Mouse (Mus musculus) lung, embryonic 15.5 days (tissue): ENCODE data around the gene Prl2c1. TPM values are rescaled to one million over a fixed set of nuclear protein-coding genes. Genes with fewer than 3 reads are reported as not detected.
"Not testable (repeated sequence)": the region's sequence is repeated elsewhere in the genome, so short reads cannot be mapped to it uniquely, and the experiment has no call there.

Experiments
- ATAC-seq: fragments of 200-750 bp; cut with Nextera tagmentation; 2 replicates; pipeline ENCODE4 v1.8.0; 2017; ENCODE audit warnings: moderate number of reproducible peaks, borderline replicate concordance; ENCODE audit not compliant: low FRiP score, low TSS enrichment; ENCODE audit errors: extremely low read depth
- H3K27ac ChIP-seq: fragments of 300-500 bp; sonication (generic); 2 replicates; pipeline ENCODE4 v1.5.1; 2015; ENCODE audit warnings: moderate library complexity, mild to moderate bottlenecking, inconsistent platforms
- H3K27me3 ChIP-seq: fragments of 300-500 bp; sonication (generic); 2 replicates; pipeline ENCODE4 v1.6.1; 2015; ENCODE audit warnings: inconsistent platforms
- H3K36me3 ChIP-seq: fragments of 300-500 bp; sonication (generic); 2 replicates; pipeline ENCODE4 v1.6.1; 2015; ENCODE audit warnings: inconsistent platforms
- H3K4me1 ChIP-seq: fragments of 300-500 bp; sonication (generic); 2 replicates; pipeline ENCODE4 v1.6.1; 2015; ENCODE audit warnings: inconsistent platforms
- H3K4me2 ChIP-seq: fragments of 300-500 bp; sonication (generic); 2 replicates; pipeline ENCODE4 v1.6.1; 2015; ENCODE audit warnings: inconsistent platforms, mild to moderate bottlenecking, moderate library complexity
- H3K4me3 ChIP-seq: fragments of 300-500 bp; sonication (generic); 2 replicates; pipeline ENCODE4 v1.5.1; 2015; ENCODE audit warnings: mild to moderate bottlenecking, inconsistent platforms
- H3K9ac ChIP-seq: fragments of 300-500 bp; sonication (generic); 2 replicates; pipeline ENCODE4 v1.6.1; 2015; ENCODE audit warnings: inconsistent platforms
- H3K9me3 ChIP-seq: fragments of 300-500 bp; sonication (generic); 2 replicates; pipeline ENCODE4 v1.6.1; 2016; ENCODE audit warnings: inconsistent platforms
- WGBS: fragments of 180-500 bp; shearing (Covaris S2); methylation state at CpG from one replicate; pipeline ENCODE4 v1.1.7; 2015; 5-methylcytosine and 5-hydroxymethylcytosine counted together
- polyA plus RNA-seq: library from polyadenylated mRNA; unstranded; fragments of >200 nt; fragmentation: Nextera tagmentation; extraction: Ambion mirVana; gene quantifications from 2 replicates; pipeline ENCODE4 v1.2.1, GENCODE M21; 2015

Gene Prl2c1
- not detected in 2 replicates for polyA plus RNA-seq

DNA sequence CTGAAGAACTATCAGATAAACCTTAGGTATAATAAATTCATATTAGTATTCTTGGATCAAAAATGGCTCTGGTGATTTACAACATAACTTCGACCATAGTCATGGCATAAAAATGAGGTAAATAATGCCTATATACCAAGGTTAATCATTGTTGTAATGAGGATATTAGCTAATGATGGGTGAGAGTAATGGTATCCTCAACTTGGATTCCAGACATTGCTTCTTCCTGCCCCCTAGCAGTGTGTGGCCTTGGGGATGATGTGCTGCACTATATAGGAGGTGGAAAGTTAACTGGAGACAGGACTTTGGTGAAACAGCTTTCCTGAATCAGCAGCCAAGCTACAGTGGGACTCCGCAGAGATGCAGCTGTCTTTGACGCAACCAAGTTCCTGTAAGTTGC is at the start of gene Prl2c1:
Gene Prl2c1, plus strand, starts transcription at position 301 of the 400 bp plus-strand sequence.
- WGBS = 84% methylated on average over 3 of the region's 3 CpGs
- no peak within 1 kb of the TSS for H3K27ac ChIP-seq

DNA sequence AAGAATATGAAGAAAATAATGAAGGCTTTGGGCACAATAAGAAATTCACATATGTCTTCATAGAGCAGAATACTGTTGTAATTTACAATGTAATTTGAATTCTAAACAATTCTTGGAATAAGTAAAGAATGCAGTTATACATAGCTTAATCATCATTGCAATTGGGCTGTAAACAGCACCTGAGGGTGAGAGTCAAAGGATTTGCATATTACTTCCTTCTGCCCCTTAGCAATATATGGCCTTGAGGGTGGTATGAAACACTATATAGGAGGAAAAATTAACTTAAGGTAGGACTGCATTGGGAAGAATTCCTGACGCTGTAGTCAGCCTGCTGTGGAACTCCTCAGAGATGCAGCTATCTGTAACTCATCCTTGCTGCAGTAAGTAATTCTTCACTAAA is 47.8 kb upstream of the Prl2c1 start, which contains the start of gene Prl2a1:
Gene Prl2a1, plus strand, starts transcription at position 301 of the 400 bp plus-strand sequence.
- no peak within 1 kb of the TSS for H3K4me3 ChIP-seq
- no peak for ATAC-seq
- H3K27ac ChIP-seq = no peak within 1 kb of the TSS
- no peaks in the 10 kb centered on the region for H3K36me3 ChIP-seq
- H3K4me2 ChIP-seq = no peak within 1 kb of the TSS
- H3K9ac ChIP-seq = no peak within 1 kb of the TSS
- H3K4me1 ChIP-seq = no peaks in the 10 kb centered on the region
- 75% methylated on average over 1 of the region's 1 CpGs for whole genome bisulfite sequencing
- H3K27me3 ChIP-seq = no peaks in the 10 kb centered on the region
- no peaks in the 10 kb centered on the region for H3K9me3 ChIP-seq

More for the DNA sequence above, at the start of gene Prl2c1:
- no peak for ATAC-seq
- H3K9ac ChIP-seq = no peak within 1 kb of the TSS
- H3K36me3 ChIP-seq = no peaks in the 10 kb centered on the region
- no peaks in the 10 kb centered on the region for H3K27me3 ChIP-seq
- H3K4me1 ChIP-seq = no peaks in the 10 kb centered on the region
- no peak within 1 kb of the TSS for H3K4me2 ChIP-seq
- no peak within 1 kb of the TSS for H3K4me3 ChIP-seq
- H3K9me3 ChIP-seq = no peaks in the 10 kb centered on the region

DNA sequence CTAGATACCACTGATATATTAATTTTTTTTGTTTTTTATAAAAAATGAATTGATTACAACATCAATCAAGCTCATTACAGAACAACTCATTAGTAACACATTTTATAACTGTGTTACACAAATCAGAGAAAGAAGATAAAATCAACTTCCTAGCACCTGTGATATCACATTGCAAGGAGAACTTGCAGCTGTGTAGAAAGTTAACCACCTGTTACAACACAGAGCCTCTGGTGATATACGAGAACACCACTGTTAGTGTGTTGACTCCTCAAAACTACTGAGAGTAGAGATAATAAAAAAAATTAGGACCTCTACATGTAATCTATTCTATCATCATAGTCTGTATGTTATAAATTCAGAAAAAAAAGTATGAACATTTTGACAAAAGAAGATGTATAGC is 46.4 kb upstream of the Prl2c1 start:
- no peak for ATAC-seq
- Histone ChIP-seq H3K36me3 (no peaks in the 10 kb centered on the region), H3K4me2 (no peak overlapping the region), H3K9me3 (no peaks in the 10 kb centered on the region), H3K9ac (no peak overlapping the region), H3K4me3 (no peak overlapping the region), H3K27me3 (no peaks in the 10 kb centered on the region), H3K4me1 (no peaks in the 10 kb centered on the region), H3K27ac (no peak overlapping the region)
- WGBS = 71% methylated on average over 1 of the region's 1 CpGs

- H3K4me3 ChIP-seq, H3K4me1 ChIP-seq, H3K27me3 ChIP-seq, H3K4me2 ChIP-seq, H3K9me3 ChIP-seq, ATAC-seq, H3K36me3 ChIP-seq, H3K9ac ChIP-seq, H3K27ac ChIP-seq: not testable (repeated sequence)
- WGBS = 84% methylated on average over 2 of the region's 2 CpGs
These were observed 55.1 kb downstream of the Prl2c1 start for GRCm38 (mm10) chr13:27904236-27904635.

Other genes starting within 250 kb of the Prl2c1 start
- gene Prl7b1, start 238.8 kb upstream of the Prl2c1 start, polyA plus RNA-seq = not detected in 2 replicates
- gene Prl7a1, start 206.8 kb upstream of the Prl2c1 start, polyA plus RNA-seq = not detected in 2 replicates
- not detected in 2 replicates for gene Prl7a2, start 181.3 kb upstream of the Prl2c1 start, polyA plus RNA-seq
- gene Prl7d1, start 132.6 kb upstream of the Prl2c1 start, polyA plus RNA-seq = not detected in 2 replicates
- gene Prl7c1, start 68.5 kb upstream of the Prl2c1 start, polyA plus RNA-seq = not detected in 2 replicates
- gene Prl2a1, start 47.7 kb upstream of the Prl2c1 start, polyA plus RNA-seq = not detected in 2 replicates
- not detected in 2 replicates for gene Prl4a1, start 166.9 kb downstream of the Prl2c1 start, polyA plus RNA-seq